Mouse (Mus musculus) layer of hippocampus, adult 11-12 months (tissue): Measurements from ENCODE around the gene Ly6g6e.

Experiments used
- DNase-seq: peaks from one replicate; pipeline ENCODE4 v3.0.0; 2022; ENCODE audit warnings: low spot score

Gene Ly6g6e

DNA sequence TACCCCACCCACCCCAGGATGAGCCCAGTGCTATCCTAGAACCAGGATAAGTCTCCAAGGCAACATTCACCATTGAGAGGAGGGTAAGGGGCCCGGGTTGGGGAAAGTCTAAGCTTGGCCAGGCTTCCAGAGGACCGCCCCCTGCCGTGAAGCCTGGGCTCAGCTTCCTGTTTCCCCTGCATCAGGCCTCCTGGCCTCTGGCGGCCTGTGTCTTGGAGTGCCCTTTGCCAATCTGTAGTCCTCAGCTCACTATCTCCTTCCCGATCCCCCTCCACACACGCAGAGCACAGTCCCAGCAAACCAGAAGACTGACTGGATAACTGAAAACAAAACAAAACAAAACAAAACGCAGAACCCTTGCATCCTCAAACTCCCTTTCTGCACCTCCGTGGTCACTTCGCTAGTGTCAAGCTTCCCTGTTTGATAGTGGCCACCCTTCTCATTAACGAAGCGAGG lies 27.1 kb upstream of the Ly6g6e start, which contains the start of gene Clic1:
Clic1 (plus strand) TSS at position 406 of the 456 bp plus-strand sequence.
- no peak for DNase-seq

DNA sequence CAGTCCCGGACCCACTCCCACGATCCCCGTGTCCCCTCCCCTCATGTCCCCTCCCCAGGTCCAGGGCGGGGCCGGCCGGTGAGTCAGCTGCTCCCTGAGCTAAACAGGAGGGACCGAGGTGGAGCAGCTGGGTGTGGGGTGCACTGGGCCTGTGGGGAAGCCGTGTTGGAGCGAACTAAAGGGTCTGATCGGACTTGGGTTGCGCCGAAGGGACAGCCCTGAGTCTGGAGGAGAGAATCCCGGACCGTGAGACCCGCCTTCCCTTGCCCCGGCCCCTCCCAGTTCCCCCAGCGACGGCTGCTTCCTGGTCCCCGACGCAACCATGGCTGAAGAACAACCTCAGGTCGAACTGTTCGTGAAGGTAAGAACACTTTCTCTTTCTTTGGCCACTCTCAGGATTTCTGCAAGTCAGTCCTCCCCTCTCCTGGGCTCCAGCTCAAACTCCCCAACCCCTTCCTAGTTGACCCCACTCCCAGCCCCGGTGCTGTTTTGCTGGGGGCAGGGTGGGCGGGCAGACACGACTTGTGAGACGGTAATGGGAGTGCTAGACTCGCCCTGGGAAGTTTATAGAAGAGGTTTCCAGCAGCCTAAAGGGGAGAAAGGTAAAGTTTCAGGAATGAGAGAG lies 26.5 kb upstream of the Ly6g6e start:
- peak; percentile 47 for DNase-seq

DNA sequence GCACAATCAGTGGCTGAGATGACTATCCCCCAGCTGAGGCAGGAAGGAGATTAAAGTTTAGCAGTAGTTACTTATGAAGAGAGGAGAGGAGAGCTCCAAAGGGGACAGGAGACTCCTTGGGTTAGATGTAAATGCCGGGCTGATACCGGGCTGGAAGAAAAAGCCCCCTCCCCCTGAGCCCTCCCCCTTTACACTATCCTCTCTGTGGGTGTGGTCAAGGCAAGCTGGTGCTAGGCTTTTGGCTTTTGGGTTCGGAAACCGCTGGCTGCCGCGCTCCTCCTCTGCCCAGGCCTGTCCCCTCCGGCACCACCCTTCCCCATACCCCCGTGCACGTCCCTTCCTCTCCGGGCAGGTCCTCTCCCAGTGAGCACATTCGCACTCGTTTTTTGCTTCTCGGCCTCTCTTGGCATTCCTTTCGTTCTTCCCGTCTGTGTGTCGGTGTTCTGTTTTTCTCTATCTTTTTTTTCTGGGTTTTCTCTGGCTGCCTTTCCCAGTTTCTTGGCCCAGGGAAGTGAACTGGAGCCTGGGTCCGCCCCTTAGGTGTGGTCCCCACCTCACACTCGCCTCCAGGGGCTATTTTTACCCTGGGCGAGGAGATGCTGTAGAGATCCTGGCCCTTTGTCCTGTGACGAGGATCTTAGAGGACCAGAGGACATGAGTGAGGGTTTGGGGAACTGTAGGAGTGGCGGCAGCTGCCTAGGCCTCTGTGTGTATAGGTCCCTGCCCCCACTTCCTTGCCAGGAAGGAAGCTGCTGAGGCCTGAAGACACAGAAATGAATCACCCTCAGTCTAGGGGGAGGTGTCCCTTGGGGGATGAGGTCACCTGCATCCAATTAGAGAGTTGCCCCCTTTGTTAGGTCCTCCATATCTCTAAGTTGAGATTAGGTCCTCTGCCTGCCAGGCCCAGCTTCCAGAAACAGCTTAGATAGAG lies 25.3 kb upstream of the Ly6g6e start:
- peak; percentile 59 for DNase-seq

DNA sequence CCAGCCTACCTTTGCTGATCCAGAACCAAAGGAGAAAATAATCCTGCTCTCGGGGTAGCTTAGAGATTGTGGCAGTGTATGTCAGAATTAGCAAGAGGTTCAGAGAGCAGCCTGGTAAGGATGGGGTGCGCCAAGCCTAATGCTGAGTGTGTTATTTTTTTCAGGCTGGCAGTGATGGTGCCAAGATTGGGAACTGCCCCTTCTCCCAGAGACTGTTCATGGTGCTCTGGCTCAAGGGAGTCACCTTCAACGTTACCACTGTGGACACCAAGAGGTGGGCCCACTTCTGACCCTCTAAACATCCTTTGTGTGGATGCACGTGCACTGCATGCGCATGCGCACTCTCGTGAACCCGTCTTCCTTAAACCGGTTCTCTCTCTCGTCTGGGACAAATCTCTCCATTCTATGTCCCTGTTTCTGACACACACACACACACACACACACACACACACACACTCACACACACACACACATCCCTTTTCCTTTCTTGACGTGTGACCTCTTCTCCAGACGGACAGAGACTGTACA lies 24.4 kb upstream of the Ly6g6e start:
- no peak for DNase-seq

DNA sequence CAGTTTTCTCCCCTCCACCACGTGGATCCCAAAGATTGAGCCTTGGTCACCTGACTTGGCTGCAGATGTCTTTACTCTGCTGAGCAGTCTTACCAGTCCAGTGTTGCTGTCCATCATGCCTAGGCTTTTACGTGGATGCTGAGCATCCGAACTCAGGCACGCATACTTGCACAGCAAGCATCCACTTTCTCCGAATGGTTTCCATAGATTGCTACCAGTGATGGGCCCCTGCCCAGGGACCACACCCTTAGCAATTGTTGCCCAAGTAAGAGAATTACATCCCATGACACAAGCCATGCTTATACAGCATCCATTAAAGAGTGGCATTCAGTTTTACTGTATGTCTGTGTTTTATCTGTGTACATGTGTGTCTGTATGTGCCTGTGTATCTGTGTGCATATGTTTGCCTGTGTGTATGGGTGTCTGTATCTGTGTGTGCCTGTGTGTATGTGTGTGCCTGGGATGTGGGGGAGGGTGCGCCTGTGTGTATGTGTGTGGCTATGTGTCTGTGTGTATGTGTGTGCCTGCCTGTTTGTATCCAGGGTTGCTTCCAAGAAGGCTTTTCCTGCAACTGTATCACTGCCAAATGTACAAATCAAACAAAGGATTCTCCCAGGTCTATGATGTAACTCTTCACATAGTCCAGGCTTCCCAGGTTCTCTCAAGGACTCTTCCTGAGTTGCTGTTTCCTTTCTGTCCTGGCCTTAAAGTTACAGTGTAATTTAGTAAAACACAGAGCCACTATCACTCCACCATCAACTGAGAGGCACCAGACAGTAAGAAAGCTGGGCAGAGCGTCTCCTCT lies 20.8 kb upstream of the Ly6g6e start:
- no peak for DNase-seq

DNA sequence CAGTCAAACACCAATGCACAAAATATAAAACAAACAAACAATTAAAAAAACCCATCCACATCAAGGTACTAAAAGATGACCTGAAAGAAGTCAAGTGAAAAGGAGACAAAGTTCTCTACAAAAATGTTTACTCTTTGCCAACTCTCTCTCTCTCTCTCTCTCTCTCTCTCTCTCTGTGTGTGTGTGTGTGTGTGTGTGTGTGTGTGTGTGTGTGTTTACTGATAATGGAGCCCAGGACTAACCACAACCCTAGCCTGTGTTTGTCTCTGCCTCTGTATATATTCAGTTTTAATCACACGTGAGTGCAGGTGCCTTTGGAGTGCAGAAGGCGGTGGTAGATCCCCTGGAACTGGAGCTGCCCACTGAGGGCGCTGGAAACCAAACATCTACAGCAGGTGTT lies 19.6 kb upstream of the Ly6g6e start:
- DNase-seq = no peak

GRCm38 (mm10) chr17:35058316-35058715 lies 18.4 kb upstream of the Ly6g6e start:
- DNase-seq = no peak

DNA sequence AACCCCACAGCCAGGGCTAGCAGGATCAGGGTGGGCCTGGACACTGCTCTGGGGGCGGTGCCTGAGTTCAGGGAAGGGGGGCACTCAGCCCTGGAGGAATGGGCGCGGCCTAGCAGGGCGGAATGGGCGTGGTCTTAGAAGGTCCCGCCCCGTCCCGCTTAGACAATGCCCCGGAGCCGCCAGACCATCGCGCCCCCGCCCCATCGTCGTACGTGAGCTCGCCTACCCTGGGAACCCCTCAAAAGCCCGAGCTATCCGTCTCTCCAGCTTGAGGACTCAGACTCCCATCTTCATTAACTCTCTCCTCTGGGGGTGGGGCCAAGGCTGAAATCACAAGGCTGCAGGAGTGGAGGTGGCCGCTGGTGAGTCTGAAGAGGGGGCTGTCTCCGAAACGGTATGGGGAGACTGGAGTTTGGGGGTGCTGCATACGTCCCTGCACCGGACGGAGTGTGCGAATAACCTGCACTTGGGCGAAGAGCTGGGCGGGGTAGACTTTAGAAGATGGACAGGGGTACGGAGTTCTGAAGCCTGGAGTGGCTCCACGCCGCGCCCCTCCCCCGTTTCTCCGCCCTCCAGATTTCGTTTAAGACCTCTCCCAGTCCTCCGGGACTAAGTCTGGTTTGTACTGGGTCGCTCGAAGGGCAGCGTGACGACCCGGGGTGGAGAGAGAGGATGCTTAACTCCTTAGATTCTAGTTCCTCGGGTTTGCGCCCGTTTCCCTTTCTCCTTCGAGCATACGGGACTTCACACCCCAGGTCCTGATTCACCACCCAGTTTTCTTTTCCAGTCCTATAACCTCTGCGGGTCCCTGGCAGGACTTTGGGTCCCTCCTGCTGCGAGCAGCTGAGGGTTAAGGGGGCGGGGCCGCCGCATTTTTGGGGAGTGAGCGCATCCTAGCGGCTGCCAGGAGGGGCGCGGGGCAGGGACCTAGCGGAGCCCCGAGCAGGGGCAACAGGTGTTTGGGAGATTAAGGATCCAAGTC lies 17.5 kb upstream of the Ly6g6e start, which contains the start of gene Ddah2:
Ddah2 (plus strand) TSS at position 125 of the 982 bp plus-strand sequence.
- peak; percentile 79 for DNase-seq

GRCm38 (mm10) chr17:35060071-35060470 lies 16.6 kb upstream of the Ly6g6e start:
- DNase-seq = no peak

GRCm38 (mm10) chr17:35060737-35061297 lies 15.9 kb upstream of the Ly6g6e start:
- DNase-seq = no peak

- DNase-seq = no peak
Measured at GRCm38 (mm10) chr17:35061299-35061698, 15.4 kb upstream of the Ly6g6e start.

GRCm38 (mm10) chr17:35063466-35063865 lies 13.2 kb upstream of the Ly6g6e start:
- no peak for DNase-seq

- DNase-seq = no peak
Measured at GRCm38 (mm10) chr17:35064378-35064877, 12.3 kb upstream of the Ly6g6e start.

- DNase-seq = no peak
Measured at GRCm38 (mm10) chr17:35064951-35065947, 11.5 kb upstream of the Ly6g6e start, which contains the start of gene Ly6g6c. TSS of gene Ly6g6c (plus strand) at chr17:35065388.

GRCm38 (mm10) chr17:35066084-35066483 lies 10.6 kb upstream of the Ly6g6e start, which contains the start of gene Mpig6b:
TSS of gene Mpig6b (minus strand) at chr17:35066184.
- no peak for DNase-seq

- no peak for DNase-seq
Measured at GRCm38 (mm10) chr17:35068213-35068914, 8.3 kb upstream of the Ly6g6e start.

DNA sequence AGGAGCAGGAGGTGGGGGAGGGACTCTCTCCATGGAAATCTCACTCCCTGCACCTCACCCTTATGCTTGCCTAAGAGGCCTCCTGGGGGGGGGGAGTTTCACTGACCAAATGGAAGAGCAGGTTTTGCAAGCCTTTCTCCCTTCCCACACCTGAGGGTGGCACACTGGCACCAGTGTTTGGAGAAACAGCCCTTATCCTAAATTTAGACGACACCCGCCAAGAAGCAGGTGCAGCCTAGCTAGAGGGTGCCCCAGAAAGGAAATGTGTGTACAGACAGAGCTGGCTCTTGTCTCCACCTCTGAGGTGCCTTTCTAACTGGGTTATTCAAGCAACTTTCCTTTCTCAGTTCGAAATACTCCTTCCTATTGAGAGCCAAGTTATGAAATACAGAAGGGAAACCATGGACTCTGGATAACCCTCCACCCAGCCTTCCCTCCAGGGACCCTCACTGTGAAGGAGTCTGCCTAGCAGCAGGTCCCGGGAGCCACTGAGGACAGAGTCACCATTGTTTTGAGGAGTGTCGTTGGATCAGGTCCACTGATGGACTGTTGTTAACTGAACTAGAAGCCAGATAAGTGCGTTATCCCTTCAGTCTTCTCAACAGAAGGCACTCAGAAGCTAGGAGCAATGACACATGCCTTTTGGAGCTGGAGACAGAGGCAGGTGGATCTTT lies 6.0 kb upstream of the Ly6g6e start:
- DNase-seq = no peak

GRCm38 (mm10) chr17:35071454-35071853 lies 5.2 kb upstream of the Ly6g6e start:
- no peak for DNase-seq
